Mouse (Mus musculus): ENCODE measurements around the gene Hikeshi. TPM values are rescaled to one million over a fixed set of nuclear protein-coding genes. Genes with fewer than 3 reads are reported as not detected.

Gene Hikeshi
- polyA plus RNA-seq, 2 experiments, result 26.7 to 62.1 TPM

DNA sequence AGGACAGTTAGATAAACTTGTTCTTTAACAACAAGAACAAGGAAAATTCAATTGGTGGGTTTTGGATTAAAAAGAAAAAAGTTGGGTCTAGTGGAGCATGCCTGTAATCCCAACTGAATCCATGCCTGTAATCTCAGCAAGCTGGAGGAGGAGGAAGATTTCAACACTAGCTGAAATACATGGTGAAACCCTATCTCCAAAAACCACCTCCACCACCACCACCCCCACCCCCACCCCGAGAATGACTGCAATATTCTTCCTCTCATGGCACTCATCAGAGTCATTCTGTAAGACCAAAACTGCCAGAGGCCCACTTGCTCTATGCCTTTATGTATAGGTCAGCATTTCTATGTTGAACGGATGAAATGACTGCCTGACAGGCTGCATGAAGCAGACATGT lies 26.2 kb upstream of the Hikeshi start:
- Histone ChIP-seq H3K27ac (no peak overlapping the region), H3K4me3 (ENCODE audit: insufficient read depth in 1 of 2, low read depth in 2 of 2, low read length in 2 of 2) (no peak overlapping the region), H3K36me3 (replicated peaks; ENCODE audit: control insufficient read depth, insufficient read depth, low read depth) (peaks cover 59% of the 10 kb centered on the region), H3K27me3 (ENCODE audit: control insufficient read depth, insufficient read depth, low read length) (no peaks in the 10 kb centered on the region), H3K9ac (replicated peaks) (no peak overlapping the region), H3K9me3 (ENCODE audit: control insufficient read depth, low read length) (no peaks in the 10 kb centered on the region), H3K4me2 (ENCODE audit: low read depth) (no peak overlapping the region), H3K4me1 (replicated peaks; ENCODE audit: control insufficient read depth in 2 of 2, insufficient read depth in 2 of 2, low read length in 1 of 2) (peaks cover 5 to 7% of the 10 kb centered on the region in 2 experiments; a peak in 3 of 4 replicates)
- WGBS (ENCODE audit: insufficient replicate concordance), result 65% methylated on average over 2 of the region's 2 CpGs
- DNase-seq (ENCODE audit: low read depth in 3 of 3, low spot score in 3 of 3) (no peak), ATAC-seq (ENCODE audit: insufficient read depth) (no peak)
- TF ChIP-seq CTCF (IDR thresholded peaks at IDR 0.05; ENCODE audit: low read depth) (no peak), EP300 (IDR thresholded peaks at IDR 0.05; ENCODE audit: low read depth) (no peak)

- Histone ChIP-seq H3K4me2 (ENCODE audit: low read depth) (no peak overlapping the region), H3K4me1 (replicated peaks; ENCODE audit: control insufficient read depth in 2 of 2, insufficient read depth in 2 of 2, low read length in 1 of 2) (peaks cover 5 to 7% of the 10 kb centered on the region in 2 experiments; a peak in 3 of 4 replicates), H3K36me3 (replicated peaks; ENCODE audit: control insufficient read depth, insufficient read depth, low read depth) (peaks cover 59% of the 10 kb centered on the region), H3K27me3 (ENCODE audit: control insufficient read depth, insufficient read depth, low read length) (no peaks in the 10 kb centered on the region), H3K9me3 (ENCODE audit: control insufficient read depth, low read length) (no peaks in the 10 kb centered on the region), H3K27ac (no peak overlapping the region), H3K9ac (replicated peaks) (no peak overlapping the region), H3K4me3 (ENCODE audit: insufficient read depth in 1 of 2, low read depth in 2 of 2, low read length in 2 of 2) (no peak overlapping the region)
- 69% methylated on average over 1 of the region's 1 CpGs for WGBS (ENCODE audit: insufficient replicate concordance)
- no peak for ATAC-seq (ENCODE audit: insufficient read depth)
- TF ChIP-seq EP300 (IDR thresholded peaks at IDR 0.05; ENCODE audit: low read depth), result no peak
- TF ChIP-seq CTCF (IDR thresholded peaks at IDR 0.05; ENCODE audit: low read depth), result no peak
- no peak for DNase-seq (ENCODE audit: low read depth in 3 of 3, low spot score in 3 of 3)
Observed at GRCm38 (mm10) chr7:89966771-89967170, 25.8 kb upstream of the Hikeshi start.

DNA sequence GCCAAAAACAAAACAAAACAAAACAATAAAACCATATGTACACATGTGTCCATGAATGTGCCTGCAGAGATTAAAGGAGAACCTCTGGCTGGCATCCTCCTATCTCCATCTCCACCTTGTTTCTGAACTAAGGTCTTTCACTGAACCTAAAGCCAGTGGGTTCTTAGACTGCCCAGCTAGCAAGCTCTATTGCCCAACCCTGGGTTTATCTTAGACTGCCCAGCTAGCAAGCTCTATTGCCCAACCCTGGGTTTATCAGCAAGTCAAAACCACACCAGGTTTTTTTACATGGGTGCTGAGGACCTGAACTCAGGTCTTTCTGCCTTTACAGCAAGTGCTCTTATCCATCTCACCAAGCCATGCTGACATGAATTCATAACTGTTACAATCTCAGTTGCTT lies 22.1 kb upstream of the Hikeshi start:
- H3K36me3 ChIP-seq (replicated peaks; ENCODE audit: control insufficient read depth, insufficient read depth, low read depth), result peaks cover 55% of the 10 kb centered on the region
- H3K9ac ChIP-seq (replicated peaks), result no peak overlapping the region
- no peaks in the 10 kb centered on the region for H3K27me3 ChIP-seq (ENCODE audit: control insufficient read depth, insufficient read depth, low read length)
- H3K4me1 ChIP-seq (replicated peaks; ENCODE audit: control insufficient read depth in 2 of 2, insufficient read depth in 2 of 2, low read length in 1 of 2), result peaks cover 5 to 7% of the 10 kb centered on the region in 2 experiments; a peak in 3 of 4 replicates
- ATAC-seq (ENCODE audit: insufficient read depth) (peak; percentile 94), DNase-seq (ENCODE audit: low read depth in 3 of 3, low spot score in 3 of 3) (peak in 1 of 3 experiments; percentile 53)
- no peak overlapping the region for H3K4me3 ChIP-seq (ENCODE audit: insufficient read depth in 1 of 2, low read depth in 2 of 2, low read length in 2 of 2)
- H3K4me2 ChIP-seq (ENCODE audit: low read depth), result no peak overlapping the region
- no peaks in the 10 kb centered on the region for H3K9me3 ChIP-seq (ENCODE audit: control insufficient read depth, low read length)
- H3K27ac ChIP-seq, result no peak overlapping the region
- TF ChIP-seq CTCF (IDR thresholded peaks at IDR 0.05; ENCODE audit: low read depth), result no peak
- TF ChIP-seq EP300 (IDR thresholded peaks at IDR 0.05; ENCODE audit: low read depth), result peak; percentile 82

DNA sequence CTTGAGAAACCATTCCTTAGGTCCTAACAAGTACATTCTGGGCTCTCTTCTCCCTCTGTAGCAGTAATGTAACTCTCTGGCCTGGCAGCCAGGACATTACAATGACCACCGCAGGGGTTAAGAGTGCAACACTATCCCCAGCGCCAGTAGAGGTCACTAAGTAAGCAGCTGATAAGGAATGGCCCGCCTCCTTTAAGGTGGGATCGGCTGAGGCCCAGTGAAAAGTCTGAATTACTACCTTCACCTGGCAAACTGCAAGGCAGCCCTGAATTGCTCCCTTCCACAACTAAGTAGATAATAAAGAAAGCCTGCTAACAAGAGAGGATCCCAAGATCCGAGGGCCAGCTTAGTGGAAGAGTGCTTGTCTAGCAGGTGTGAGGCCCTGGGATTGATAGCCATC lies 16.3 kb upstream of the Hikeshi start:
- H3K4me2 ChIP-seq (ENCODE audit: low read depth), result no peak overlapping the region
- WGBS (ENCODE audit: insufficient replicate concordance), result 53% methylated on average over 5 of the region's 5 CpGs
- ATAC-seq (ENCODE audit: insufficient read depth), result no peak
- H3K27me3 ChIP-seq (ENCODE audit: control insufficient read depth, insufficient read depth, low read length), result no peaks in the 10 kb centered on the region
- DNase-seq (ENCODE audit: low read depth in 3 of 3, low spot score in 3 of 3), result no peak
- TF ChIP-seq CTCF (IDR thresholded peaks at IDR 0.05; ENCODE audit: low read depth) (peak; percentile 18; the same call in 1 of the 2 replicates), EP300 (IDR thresholded peaks at IDR 0.05; ENCODE audit: low read depth) (no peak)
- no peak overlapping the region for H3K4me3 ChIP-seq (ENCODE audit: insufficient read depth in 1 of 2, low read depth in 2 of 2, low read length in 2 of 2)
- H3K27ac ChIP-seq, result no peak overlapping the region
- H3K4me1 ChIP-seq (replicated peaks; ENCODE audit: control insufficient read depth in 2 of 2, insufficient read depth in 2 of 2, low read length in 1 of 2), result no peaks in the 10 kb centered on the region; a peak in 2 of 4 replicates
- peaks cover 44% of the 10 kb centered on the region for H3K36me3 ChIP-seq (replicated peaks; ENCODE audit: control insufficient read depth, insufficient read depth, low read depth)
- no peaks in the 10 kb centered on the region for H3K9me3 ChIP-seq (ENCODE audit: control insufficient read depth, low read length)
- no peak overlapping the region for H3K9ac ChIP-seq (replicated peaks)

DNA sequence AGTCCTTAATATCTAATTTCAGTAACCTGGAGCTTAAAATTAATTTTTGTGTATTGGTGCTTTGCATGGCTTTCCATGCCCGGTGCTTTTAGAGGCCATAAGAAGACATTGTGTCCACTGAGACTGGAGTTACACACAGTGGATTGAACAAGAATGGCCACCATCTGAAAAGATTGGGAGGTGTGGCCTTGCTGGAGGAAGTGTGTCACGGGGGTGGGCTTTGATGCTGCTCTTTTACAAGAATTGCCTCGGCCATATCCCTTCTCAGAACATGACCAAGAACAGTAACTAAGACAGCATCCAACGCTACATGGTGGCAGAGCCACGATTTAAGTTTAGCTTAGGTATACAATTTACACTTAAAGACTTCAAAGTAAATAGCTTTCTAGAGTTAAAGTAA lies 13.3 kb upstream of the Hikeshi start:
- 70% methylated on average over 5 of the region's 5 CpGs for WGBS (ENCODE audit: insufficient replicate concordance)
- Histone ChIP-seq H3K4me3 (ENCODE audit: insufficient read depth in 1 of 2, low read depth in 2 of 2, low read length in 2 of 2) (no peak overlapping the region), H3K9ac (replicated peaks) (no peak overlapping the region), H3K4me1 (replicated peaks; ENCODE audit: control insufficient read depth in 2 of 2, insufficient read depth in 2 of 2, low read length in 1 of 2) (no peaks in the 10 kb centered on the region; a peak in 2 of 4 replicates), H3K27me3 (ENCODE audit: control insufficient read depth, insufficient read depth, low read length) (no peaks in the 10 kb centered on the region), H3K4me2 (ENCODE audit: low read depth) (no peak overlapping the region), H3K9me3 (ENCODE audit: control insufficient read depth, low read length) (no peaks in the 10 kb centered on the region), H3K27ac (no peak overlapping the region), H3K36me3 (replicated peaks; ENCODE audit: control insufficient read depth, insufficient read depth, low read depth) (peaks cover 30% of the 10 kb centered on the region)
- DNase-seq (ENCODE audit: low read depth in 3 of 3, low spot score in 3 of 3) (no peak), ATAC-seq (ENCODE audit: insufficient read depth) (no peak)
- TF ChIP-seq EP300 (IDR thresholded peaks at IDR 0.05; ENCODE audit: low read depth) (no peak), CTCF (IDR thresholded peaks at IDR 0.05; ENCODE audit: low read depth) (no peak)
